Mouse (Mus musculus): Measurements from ENCODE around the gene Adam12.

- TF ChIP-seq POLR2A (IDR thresholded peaks at IDR 0.05; ENCODE audit: low read depth, low read length) (no peak), CTCF (IDR thresholded peaks at IDR 0.05; ENCODE audit: extremely low read depth, insufficient read length, insufficient replicate concordance, low read depth, low read length) (no peak)
These were observed 179.5 kb downstream of the Adam12 start for GRCm38 (mm10) chr7:134052486-134052885.
